Mouse (Mus musculus): ENCODE measurements around the gene 2300002M23Rik.

The 2300002M23Rik gene

GRCm38 (mm10) chr17:35567150-35567549, at the start of gene 2300002M23Rik:
2300002M23Rik (plus strand) TSS chr17:35567450.
- DNase-seq (ENCODE audit: low spot score) = no peak

GRCm38 (mm10) chr17:35517526-35517925, 49.7 kb upstream of the 2300002M23Rik start:
- no peak for DNase-seq (ENCODE audit: low spot score)

GRCm38 (mm10) chr17:35524354-35524753, 42.9 kb upstream of the 2300002M23Rik start:
- DNase-seq (ENCODE audit: low spot score) = no peak

GRCm38 (mm10) chr17:35526644-35527043, 40.6 kb upstream of the 2300002M23Rik start:
- no peak for DNase-seq (ENCODE audit: low spot score)

- DNase-seq (ENCODE audit: low spot score) = no peak
Measured at GRCm38 (mm10) chr17:35532360-35532759, 34.9 kb upstream of the 2300002M23Rik start.

- no peak for DNase-seq (ENCODE audit: low spot score)
Measured at GRCm38 (mm10) chr17:35532901-35533300, 34.3 kb upstream of the 2300002M23Rik start, which contains the start of gene Psors1c2. Psors1c2 (plus strand) TSS chr17:35533201.

- peak; percentile 82 for DNase-seq (ENCODE audit: low spot score)
Measured at GRCm38 (mm10) chr17:35534343-35534742, 32.9 kb upstream of the 2300002M23Rik start.

GRCm38 (mm10) chr17:35537421-35537820, 29.8 kb upstream of the 2300002M23Rik start:
- DNase-seq (ENCODE audit: low spot score) = no peak

- DNase-seq (ENCODE audit: low spot score) = no peak
Measured at GRCm38 (mm10) chr17:35538476-35538875, 28.8 kb upstream of the 2300002M23Rik start.

- no peak for DNase-seq (ENCODE audit: low spot score)
Measured at GRCm38 (mm10) chr17:35539540-35539939, 27.7 kb upstream of the 2300002M23Rik start.

GRCm38 (mm10) chr17:35542761-35543411, 24.4 kb upstream of the 2300002M23Rik start:
- DNase-seq (ENCODE audit: low spot score) = no peak

- no peak for DNase-seq (ENCODE audit: low spot score)
Measured at GRCm38 (mm10) chr17:35543412-35543861, 23.8 kb upstream of the 2300002M23Rik start.

GRCm38 (mm10) chr17:35544001-35544400, 23.2 kb upstream of the 2300002M23Rik start:
- no peak for DNase-seq (ENCODE audit: low spot score)

- peak; percentile 49 for DNase-seq (ENCODE audit: low spot score)
Measured at GRCm38 (mm10) chr17:35544680-35545079, 22.6 kb upstream of the 2300002M23Rik start.

GRCm38 (mm10) chr17:35547465-35547864, 19.8 kb upstream of the 2300002M23Rik start:
- no peak for DNase-seq (ENCODE audit: low spot score)

GRCm38 (mm10) chr17:35548636-35549035, 18.6 kb upstream of the 2300002M23Rik start:
- DNase-seq (ENCODE audit: low spot score) = no peak

- no peak for DNase-seq (ENCODE audit: low spot score)
Measured at GRCm38 (mm10) chr17:35549437-35550142, 17.7 kb upstream of the 2300002M23Rik start.

- DNase-seq (ENCODE audit: low spot score) = no peak
Measured at GRCm38 (mm10) chr17:35550143-35550494, 17.1 kb upstream of the 2300002M23Rik start.

GRCm38 (mm10) chr17:35550871-35551270, 16.4 kb upstream of the 2300002M23Rik start:
- no peak for DNase-seq (ENCODE audit: low spot score)

- DNase-seq (ENCODE audit: low spot score) = no peak
Measured at GRCm38 (mm10) chr17:35551881-35552414, 15.3 kb upstream of the 2300002M23Rik start, which contains the start of gene Cdsn. Cdsn (plus strand) TSS chr17:35552128.

- no peak for DNase-seq (ENCODE audit: low spot score)
Measured at GRCm38 (mm10) chr17:35554321-35554720, 12.9 kb upstream of the 2300002M23Rik start.

GRCm38 (mm10) chr17:35554761-35555397, 12.4 kb upstream of the 2300002M23Rik start:
- no peak for DNase-seq (ENCODE audit: low spot score)

Measured in embryo, embryonic 10 days (tissue).